Mouse (Mus musculus) layer of hippocampus, adult 9-11 months (tissue): ENCODE measurements around the gene Them7.
A peak's percentile ranks its signal among the peaks of the same experiment; 100 is the strongest.

ENCODE experiments used
- DNase-seq: peaks from one replicate; pipeline ENCODE4 v3.0.0; 2022

The Them7 gene

DNA sequence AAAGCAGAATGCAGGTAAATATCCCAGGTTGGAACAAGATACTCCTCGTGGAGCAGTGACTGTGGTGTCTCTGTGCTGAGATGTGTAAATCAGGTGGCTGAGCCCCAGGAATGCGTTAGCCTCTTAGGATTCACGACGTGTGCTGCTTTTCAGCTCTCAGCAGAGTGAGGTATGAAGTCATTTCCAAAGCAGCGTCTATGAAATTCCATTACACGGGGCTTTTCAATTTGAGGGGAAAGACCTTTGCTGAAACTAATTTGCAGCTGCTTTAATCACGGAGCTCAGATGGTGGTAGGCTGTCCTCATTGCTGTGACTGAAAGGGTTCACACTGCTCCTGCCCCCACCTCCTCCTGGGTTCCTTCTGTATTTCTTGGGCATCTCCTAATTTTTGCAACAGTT is 87.9 kb downstream of the Them7 start:
- no peak for DNase-seq

DNA sequence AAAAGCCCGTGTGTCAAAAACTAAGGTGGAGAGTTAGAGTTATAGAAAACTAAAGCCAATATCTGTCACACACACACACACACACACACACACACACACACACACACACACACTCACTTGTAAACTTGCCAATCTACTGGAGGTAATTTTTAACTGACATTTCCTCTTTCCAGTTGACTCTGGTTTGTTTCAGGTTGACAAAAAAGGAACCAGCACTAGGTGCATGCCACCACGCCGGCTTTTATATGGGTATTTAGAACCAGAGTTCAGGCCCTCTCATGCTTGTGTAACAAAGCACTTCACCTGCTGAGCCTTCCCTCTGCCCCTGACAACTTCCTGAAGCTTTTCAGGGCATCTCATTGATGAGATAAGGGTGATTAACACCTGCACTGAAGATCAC is 89.0 kb downstream of the Them7 start:
- DNase-seq = no peak

DNA sequence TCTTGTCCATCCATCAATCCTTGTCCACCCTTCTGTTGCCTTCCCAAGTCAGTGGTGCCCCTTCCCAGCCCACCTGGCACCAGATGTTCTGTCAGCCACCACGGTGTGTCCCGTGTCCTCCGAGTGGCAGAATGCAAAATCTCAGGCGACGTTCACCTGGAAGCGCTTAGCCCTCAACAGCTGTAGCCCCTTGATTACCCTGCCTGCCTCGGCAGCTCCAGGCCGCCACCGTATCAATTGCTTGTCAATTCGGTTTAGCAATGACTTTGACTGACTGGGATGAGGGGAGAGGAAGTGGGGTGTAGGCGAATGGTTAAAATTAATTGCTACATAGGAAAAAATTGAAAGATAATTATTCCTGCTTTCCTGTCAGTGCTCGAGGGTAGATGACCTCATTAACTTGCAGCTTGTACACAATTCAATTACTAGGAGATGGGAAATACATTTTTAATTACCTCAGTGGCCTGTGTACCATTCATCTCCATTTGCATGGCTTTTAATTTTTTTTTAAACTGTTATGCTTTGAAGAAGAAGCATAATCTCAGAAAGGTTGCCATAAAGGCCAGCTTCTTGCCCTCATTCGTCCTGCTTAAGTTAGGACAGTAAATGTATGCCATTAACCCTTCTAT is 93.5 kb downstream of the Them7 start:
- DNase-seq = no peak

DNA sequence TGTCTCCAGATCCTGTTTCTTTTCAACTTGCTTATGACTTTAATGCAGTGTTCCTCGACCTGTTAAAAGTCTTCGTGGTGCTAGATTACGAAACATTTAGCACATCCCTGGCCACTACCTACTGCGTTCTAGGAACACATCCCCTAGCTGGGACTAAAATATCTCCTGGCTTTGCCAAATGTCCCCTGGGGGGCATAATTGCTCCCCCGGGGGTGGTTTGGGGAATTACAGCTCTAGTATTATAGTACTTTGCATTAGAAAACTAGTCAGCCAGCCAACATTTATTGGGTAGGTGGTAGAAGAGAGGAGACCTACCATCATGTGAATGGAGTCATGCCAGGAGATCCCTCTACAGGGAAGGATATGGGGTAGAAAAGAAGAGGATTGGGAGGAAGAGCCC is 101.9 kb downstream of the Them7 start:
- DNase-seq = no peak

DNA sequence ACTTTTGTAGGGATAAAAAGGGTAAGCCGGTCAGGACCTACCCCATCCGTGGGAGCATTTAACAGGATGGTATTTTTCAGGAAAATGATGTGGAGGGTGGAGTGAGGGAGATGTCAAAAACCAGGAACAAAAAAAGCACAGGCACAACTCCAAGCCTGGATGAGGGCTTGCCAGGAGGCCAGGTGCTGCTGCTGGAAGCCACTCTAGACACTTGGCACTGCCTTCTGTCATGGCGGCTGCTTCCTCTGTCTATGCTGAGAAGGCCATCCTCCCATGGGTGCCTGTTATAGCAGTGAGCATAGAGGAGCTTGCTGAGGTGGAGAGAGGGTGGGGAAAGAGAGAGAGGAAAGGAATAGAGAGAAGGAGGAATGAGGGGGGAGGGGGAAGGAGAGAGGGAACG is 105.9 kb downstream of the Them7 start:
- peak; percentile 28 for DNase-seq

DNA sequence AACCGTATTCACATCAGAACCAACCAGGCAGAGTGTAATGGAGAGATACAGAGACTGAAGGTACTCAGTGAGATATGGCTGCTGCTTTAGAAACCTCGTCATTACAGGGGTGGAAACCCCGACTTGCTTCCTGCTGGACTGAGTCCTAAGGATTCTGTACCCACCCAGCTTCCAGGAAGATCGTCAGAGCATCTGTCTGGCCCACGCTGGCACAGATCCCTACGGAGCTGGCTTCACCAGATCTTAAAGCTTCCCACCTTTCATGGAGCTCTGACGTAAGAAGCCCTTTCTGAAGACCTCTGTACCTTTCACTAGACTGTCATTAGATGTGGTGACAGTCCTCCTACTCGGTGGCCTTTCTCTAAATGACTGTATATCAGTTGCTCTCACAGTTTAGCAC is 109.0 kb downstream of the Them7 start:
- DNase-seq = no peak

DNA sequence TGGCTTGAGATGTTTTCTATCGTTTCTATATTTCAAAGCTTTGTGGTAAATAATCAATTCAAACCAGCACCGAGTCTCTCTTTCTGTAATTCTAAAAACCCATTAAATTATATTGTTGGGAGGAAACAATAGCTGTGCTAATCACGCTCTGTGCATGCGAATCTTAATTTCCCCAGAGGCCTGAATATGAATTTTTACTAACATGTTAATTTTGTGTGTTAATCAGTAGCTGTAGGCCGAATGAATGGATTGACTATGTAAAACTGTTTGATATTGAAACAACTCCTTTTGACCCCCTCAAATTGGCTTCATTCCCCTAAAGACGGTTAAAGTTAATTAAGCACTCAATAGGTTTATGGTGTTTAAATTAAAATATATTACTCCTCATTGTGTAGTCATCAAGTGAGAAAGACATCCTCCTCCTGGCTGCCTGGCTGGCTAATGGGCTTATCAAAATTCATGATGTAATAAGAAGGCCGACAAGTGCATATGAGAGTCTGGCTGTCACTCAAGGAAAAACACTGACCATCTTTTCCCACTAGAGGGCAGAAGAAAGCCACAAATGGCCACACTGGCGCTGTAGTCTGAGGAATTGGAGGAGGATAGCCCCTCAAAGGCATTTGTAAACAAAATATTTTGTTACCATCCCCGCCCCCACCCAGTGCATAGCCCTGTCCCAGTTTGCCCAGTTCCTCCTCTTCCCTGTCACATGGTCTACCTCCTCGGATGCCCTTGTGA is 110.0 kb downstream of the Them7 start:
- DNase-seq = peak; percentile 30

DNA sequence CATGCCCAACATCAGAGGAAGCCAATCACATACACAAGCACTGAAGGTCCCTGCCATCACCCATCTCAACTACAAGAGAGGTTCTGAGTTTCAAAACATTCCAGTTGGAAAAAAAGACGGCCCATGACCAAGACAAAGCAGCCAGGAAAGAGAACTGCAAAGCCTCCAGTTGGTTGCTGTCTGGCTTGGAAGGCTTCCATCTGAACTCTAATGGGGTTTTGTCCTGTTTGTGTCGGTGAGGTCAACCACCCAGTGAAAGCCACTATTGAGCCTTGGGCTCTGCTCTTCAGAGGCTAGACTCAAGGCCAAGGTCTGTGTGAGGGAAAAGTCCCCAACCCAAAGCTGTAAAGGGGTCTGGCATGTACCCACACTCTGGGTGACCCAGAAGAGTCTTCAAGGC is 111.5 kb downstream of the Them7 start:
- no peak for DNase-seq

DNA sequence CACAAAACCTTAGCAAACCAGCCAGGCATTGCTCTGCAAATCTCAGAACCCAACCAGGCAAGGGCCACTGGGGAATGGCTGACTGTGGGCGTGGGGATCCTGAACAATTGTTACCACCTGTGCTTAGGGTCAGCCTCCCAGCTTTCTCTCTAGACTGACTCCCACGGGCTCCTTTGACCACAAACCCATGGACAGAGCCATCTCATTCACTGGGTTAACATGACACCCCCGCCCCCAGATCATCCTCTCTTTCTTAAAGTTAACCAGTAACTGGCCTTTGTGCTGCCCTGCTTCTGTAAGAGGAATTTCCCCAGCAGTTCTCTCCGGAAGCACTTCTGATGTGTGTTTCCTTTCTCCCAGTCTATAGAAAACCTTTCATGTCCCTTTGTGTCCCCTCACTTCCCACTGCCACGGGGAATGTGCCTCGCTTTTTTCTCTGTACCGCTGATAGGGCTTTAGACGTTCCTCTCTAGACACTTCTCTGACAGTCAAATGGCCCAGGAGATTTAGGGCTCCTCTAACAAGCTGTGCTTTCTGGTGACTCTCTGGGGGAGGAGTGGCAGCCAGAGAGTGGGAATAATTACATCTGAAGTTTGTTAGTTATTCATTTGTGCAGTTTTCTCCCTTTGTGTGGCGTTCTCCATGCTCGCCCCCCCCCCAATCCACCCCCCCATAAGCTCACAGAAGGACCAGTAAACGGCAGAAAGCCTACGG is 112.4 kb downstream of the Them7 start:
- no peak for DNase-seq

DNA sequence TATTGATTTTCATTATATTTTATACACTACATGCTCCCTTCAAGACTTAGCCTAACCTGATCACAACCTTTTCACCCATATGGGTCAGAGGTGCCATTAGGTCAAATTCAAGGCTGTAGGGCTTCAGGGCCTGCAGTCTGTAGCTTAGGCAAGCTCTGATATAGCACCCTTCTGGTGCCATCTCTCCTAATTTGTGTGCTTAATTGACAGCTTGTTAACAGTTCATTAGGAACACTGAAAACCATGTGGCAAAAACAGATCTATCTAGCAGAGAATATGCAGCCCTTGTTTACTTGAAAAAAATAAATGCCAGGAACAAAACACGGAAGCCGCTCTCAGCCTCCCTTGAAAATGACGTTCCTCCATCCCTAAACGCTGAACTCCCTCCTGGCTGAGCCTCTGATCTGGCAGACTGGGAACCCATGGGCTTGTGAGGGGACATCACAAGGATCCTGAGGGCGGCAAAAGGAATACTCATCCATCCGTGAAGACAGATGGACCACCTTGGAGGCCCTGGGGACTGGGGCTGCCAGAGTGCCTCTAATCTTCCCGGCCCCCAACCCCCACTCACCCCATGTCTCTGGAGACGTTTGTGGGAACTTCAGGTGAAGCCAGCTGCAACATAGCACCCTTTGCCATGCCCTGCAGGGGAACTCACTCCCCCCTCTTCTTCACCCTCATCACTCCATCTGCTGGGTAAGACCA is 113.2 kb downstream of the Them7 start:
- DNase-seq = peak; percentile 9

DNA sequence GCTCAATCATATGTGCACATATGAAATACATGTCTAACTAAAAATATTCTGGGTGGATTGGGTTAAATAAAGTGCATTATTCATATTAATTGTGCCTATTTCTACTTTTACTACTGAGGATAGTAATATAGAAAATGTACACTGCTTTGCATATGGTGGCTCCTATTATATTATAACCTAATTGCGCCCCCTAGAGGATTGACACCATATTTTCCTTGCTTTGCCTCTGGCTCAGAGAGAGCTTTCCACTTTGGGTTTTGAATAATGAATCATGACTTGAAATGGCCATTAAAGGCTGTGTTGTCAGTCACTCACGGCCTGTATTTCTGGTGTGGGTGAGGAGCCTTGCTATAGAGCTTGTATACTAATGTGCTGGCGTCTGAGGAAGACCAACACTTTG is 115.9 kb downstream of the Them7 start:
- DNase-seq = no peak

DNA sequence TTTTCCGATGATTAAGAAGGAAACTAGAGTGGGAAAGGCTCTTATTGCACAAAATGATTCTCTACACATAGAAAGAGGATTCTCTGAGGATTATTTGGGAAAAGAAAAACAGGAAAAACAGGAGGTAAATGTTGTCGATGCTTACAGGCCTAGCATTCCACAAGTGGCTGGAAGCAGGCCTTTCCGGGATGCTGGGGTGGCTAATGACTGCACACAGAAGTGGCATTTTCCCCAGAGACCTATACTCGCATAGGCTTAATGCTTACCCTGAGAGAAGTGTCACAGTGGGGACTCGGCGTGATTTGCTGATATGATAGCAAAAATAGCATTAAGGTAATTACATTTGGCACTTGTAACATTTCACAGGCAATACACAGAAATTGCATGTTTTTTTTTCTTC is 124.8 kb downstream of the Them7 start:
- DNase-seq = no peak

DNA sequence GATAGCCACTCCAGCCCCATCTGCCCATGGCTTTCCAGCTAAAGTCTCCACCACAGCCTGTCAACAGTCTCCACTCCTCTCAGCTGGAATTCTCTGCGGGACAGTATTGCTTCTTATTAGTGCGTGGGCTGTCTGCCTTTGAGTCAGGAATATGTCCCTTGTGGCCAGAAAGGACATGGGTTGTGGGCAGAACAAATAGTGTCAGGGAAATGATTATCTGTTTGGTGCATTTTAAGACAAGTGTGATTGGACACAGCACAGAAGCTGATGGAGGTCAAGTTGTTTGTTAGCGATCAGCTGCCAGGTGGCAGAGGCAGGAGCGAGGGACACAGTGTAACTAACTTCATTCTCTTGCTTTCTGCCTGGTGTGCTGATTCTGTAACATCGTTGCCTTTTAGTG is 132.7 kb downstream of the Them7 start:
- DNase-seq = no peak

DNA sequence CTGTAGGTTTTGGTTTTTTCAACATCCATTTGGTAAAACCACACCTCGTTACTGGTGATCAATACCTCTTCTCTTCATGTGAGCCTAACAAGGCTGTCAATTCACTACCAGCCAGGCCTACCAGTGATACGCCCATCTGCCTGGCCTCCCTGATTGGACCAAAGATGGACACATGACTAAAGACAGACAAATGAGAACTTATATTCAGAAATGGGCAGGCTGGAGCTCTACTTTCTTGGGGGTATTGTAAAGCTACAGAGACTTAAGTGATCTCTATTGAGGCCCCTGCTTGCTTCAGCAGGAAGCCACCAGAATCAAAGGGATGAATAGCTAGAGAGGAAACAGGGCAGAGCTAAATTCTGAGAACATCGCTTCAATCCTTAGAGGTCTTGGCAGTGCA is 133.9 kb downstream of the Them7 start:
- DNase-seq = no peak

DNA sequence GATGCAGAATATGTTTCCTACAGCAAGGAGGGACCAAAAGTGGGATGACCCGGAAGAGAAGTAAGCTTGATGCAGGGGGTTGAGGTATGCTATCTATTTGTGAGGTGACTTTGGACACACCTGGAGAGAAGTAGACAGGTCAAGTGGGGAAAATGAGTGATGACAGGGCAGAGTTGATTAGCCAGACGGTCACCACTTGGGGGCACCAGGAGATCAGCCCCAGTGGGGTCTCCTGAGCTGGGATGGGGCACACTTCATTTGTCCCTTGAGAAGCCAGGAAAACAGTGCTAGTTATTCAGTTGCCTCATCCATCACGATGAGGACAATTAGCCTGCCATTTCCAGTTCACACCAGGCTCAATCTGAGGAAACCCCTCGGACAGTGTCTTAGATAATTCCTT is 143.5 kb downstream of the Them7 start:
- DNase-seq = no peak

DNA sequence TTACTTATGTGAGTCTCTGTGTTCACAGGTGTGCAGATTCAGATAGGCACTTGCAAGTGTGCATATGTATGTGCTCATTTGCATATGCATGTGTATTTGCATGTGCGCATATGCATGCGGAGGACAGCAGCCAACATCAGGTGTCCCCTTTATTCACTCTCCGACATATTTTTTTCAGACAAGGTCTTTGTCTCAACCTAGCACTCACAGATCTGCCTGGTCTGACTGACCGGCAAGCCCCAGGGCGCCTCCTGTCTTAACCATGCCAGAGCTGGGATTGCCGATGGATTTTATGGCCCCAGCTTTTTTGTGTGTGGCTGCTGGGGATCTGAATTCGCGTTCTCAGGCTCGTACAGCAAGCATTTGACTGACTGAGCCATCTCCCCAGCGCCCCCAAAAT is 146.1 kb downstream of the Them7 start:
- DNase-seq = no peak

DNA sequence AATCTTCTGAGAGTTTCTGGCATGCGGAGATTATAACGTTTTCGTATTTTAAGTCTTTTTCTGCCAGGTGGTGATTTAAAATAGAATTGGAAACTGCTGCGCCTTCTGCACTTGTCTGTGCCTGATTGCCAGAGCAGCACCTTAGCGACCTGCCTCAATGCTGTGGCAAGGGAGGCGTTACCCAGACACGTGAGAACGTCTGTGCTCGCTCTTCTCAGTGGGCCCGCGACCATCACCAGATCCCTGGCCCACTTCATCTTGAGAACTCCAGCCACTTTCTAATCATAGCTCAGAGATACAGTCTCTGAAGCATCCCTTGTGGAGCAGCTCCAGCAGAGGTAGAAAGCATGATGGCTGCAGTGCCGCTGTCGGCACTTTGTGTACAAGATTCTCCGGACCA is 146.6 kb downstream of the Them7 start:
- DNase-seq = no peak

DNA sequence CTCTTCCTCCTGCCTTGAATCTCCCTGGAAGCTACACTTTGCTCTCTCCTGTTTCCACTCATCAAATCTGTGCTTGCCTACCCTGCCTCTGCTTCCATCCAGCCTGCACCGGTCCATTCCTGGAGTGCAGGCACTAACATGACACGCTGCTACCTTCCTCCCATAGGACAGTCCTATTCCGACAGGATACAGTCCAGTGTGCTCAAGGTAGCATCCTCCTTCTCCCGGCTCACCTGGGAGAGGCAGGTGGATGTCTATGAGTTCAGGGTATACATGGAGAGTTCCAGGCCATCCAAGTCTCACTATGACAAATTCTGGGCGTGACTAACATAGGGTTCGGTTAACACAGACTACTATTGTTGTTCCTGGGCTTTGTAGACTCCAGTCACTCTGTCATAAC is 148.0 kb downstream of the Them7 start:
- DNase-seq = no peak

DNA sequence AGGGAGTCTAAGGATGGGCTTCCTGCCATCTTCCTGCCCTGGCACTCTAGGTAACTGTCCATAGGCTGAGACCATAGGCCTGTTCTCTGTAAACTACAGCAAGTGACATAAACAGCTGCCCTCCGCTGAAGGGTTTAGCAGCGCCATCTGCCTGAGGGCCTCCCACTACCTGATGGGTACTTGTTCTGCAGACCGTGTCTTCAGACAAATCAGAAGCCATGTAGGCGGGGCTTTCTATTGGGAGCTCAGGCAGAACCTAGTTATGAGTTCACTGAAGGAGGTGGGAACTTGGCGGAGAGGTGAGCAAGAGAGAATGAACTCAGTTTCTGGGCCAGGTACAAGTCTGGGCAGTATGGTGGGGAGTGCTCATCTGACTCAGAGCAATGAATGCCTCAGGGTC is 148.6 kb downstream of the Them7 start:
- DNase-seq = no peak

DNA sequence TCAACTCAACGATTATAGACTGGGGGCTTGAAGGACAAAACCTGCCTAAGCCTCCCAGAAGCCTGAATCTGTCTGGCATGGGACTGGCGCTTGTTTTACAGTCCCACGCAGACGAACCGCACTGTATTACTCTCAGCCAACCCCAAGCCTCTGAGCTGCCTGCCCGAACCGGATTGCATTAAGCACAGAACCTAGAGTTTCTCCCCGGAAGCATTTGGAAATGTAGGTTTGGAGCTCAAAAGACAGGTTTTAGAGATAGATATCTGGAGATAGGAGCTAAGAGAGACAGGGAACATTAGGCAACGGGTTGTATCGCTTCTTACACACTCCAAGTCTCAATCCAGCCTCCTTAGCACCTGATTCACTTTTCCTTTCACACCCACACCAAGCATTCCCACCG is 149.5 kb downstream of the Them7 start:
- no peak for DNase-seq

DNA sequence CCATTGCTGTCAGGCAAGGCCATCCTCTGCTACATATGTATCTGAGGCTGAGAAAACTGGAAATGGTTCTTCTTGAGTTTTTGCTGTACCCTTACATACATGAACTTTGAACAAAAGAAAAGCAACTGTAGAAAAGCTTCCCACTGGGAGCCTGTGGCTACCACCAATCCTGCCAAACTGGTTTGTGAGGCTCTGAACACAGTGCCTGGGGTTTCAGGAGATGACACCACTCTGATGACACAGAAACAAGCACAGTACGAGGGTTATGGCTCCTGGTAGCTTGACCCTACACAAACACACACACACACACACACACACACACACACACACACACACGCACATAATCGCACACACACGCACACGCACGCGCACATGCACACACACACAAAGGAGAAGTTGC is 151.1 kb downstream of the Them7 start:
- no peak for DNase-seq

DNA sequence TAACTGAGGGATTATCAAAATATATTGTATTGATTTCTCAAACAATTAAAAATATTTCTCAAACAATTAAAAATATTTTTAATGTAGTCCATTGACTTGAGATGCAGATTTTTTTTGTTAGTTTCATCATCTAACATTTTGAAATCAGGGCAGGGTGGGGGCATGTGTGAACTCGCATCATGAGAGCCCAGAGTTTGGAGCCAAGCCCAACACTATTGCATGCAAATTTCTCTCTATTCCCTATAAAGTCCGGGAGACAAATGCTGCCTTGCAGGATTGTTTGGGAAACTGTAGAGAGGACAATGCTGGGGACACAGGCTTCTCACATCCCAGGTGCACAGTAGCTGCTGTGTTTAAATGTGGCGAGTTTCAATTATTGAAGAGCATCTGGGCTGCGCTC is 151.6 kb downstream of the Them7 start:
- no peak for DNase-seq

DNA sequence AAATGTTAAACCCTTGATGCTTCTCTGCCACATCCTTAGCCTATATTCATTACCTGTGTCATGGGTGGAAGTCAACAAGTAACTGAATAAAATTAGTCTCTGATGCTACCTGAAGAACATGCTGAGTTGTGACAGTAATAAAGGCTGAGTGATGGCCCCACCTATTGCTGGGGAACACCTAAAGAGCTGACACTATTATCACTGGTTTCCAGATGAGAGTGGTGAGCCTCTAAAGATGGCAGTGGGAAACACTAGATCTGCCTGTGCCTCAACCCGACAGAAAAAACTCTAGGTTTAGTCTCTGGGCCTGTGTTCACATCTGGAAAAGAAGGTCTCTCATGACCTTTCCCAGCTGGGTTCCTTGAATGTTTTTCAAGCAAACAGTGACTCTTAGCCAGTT is 155.6 kb downstream of the Them7 start:
- DNase-seq = no peak
